ENCODE assay signal across 1 mouse cellular context in the genomic region with DNA sequence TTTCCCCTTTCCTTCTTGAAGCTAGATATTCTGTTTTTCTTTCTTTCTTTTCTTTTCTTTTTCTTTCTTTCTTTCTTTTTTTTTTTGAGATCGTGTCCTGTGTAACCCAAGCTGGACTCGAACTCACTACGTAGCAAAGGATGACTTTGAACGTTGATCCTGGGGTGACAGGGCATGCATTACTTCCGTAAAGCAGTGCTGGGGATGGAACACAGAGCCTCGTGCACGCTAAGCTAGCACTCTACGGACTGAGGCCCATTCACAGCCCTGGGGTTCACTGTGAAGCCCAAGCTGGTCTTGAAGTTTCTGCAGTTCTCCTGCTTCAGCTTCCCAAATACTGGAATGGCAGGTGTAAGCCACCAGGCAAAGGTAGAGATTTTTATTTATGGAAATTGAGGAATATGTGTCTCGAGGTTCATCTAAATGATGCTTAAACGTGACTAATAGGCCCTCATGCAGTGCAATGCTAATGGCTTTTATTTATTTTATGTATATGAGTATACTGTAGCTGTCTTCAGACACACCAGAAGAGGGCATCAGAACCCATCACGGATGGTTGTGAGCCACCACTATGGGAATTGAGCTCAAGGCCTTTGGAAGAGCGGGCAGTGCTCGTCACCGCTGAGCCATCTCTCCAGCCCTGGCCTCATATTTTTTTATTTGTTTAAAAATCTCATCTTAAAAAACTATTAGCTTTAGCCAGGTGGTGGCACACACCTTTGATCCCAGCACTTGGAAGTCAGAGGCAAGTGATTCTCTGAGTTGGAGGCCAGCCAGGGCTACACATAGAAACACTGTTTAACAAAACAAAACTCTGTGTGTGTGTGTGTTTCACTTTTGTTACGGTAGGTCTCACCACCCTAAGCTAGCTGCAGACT.
TF ChIP-seq lines count a peak whose summit lies in the region.

No protein-coding gene starts in this region.

TF ChIP-seq in CH12.LX, 34 proteins besides CTCF, POLR2A, EP300 and RAD21:
- peak; percentile 53 for TF ChIP-seq BHLHE40 (IDR thresholded peaks at IDR 0.05; ENCODE audit: low read depth, low read length)
- TF ChIP-seq ZC3H11A (IDR thresholded peaks at IDR 0.05; ENCODE audit: low read depth, low read length), result no peak
- no peak for TF ChIP-seq MYC (IDR thresholded peaks at IDR 0.05; ENCODE audit: low read depth, low read length)
- no peak for TF ChIP-seq NRF1 (IDR thresholded peaks at IDR 0.05; ENCODE audit: low read depth, low read length)
- TF ChIP-seq SIN3A (IDR thresholded peaks at IDR 0.05; ENCODE audit: low read length), result 0 out of 2 replicates have a peak, but pooled peaks have one; percentile 13
- TF ChIP-seq SMC3 (IDR thresholded peaks at IDR 0.05; ENCODE audit: low read depth, low read length), result peak; percentile 42
- no peak for TF ChIP-seq RCOR1 (conservative IDR thresholded peaks at IDR 0.05; ENCODE audit: low read depth, low read length)
